Mouse (Mus musculus): ENCODE data around the gene 2310011J03Rik. TPM values are rescaled to one million over a fixed set of nuclear protein-coding genes. Genes with fewer than 3 reads are reported as not detected.

2310011J03Rik gene
- total and polyA plus RNA-seq, 3 experiments = 13.3 to 27.3 (median 14.5) TPM

DNA sequence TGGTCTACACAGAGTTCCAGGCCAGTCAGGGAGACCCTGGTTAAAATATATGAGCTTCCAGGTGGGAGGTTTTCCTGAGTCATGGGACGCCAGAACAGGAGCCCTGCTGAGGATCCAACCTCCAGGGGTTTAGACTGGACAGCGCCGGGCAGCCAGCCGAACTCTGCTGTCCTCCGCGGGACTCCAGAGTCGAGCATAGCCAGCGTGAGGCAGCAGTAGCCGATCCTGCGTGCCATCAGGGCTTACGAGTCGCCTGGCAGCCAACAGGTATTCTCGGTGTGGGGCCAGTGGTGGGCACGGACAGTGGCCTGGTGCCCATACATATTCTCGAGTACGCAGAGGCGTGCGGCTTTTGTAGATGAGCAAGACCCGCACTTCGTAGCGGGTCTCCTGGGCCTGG, 20.7 kb upstream of the 2310011J03Rik start:
- Histone ChIP-seq H3K79me2 (replicated peaks; ENCODE audit: control insufficient read depth, insufficient read depth, low read length) (no peaks in the 10 kb centered on the region), H3K27ac (no peak overlapping the region), H3K9ac (ENCODE audit: low read depth, low read length) (no peak overlapping the region), H3K4me1 (ENCODE audit: control insufficient read depth, insufficient read depth, low read length) (peaks cover 15% of the 10 kb centered on the region), H3K36me3 (ENCODE audit: control insufficient read depth, insufficient read depth, low read length) (peaks cover 3% of the 10 kb centered on the region; the same call in 1 of the 2 replicates), H3K27me3 (ENCODE audit: control insufficient read depth, insufficient read depth, low read length) (peaks cover 6% of the 10 kb centered on the region; the same call in 1 of the 2 replicates), H3K4me3 (no peak overlapping the region)
- TF ChIP-seq CTCF (IDR thresholded peaks at IDR 0.05) = no peak
- TF ChIP-seq POLR2A (IDR thresholded peaks at IDR 0.05; ENCODE audit: insufficient read depth, low read depth, low read length) = no peak
- TF ChIP-seq EP300 (IDR thresholded peaks at IDR 0.05; ENCODE audit: insufficient read depth, low read depth, low read length) = no peak
- no peak for DNase-seq
- intact Hi-C loops (cut with DNase I) = no loop called here
- 64% methylated on average over 21 of the region's 21 CpGs for WGBS

DNA sequence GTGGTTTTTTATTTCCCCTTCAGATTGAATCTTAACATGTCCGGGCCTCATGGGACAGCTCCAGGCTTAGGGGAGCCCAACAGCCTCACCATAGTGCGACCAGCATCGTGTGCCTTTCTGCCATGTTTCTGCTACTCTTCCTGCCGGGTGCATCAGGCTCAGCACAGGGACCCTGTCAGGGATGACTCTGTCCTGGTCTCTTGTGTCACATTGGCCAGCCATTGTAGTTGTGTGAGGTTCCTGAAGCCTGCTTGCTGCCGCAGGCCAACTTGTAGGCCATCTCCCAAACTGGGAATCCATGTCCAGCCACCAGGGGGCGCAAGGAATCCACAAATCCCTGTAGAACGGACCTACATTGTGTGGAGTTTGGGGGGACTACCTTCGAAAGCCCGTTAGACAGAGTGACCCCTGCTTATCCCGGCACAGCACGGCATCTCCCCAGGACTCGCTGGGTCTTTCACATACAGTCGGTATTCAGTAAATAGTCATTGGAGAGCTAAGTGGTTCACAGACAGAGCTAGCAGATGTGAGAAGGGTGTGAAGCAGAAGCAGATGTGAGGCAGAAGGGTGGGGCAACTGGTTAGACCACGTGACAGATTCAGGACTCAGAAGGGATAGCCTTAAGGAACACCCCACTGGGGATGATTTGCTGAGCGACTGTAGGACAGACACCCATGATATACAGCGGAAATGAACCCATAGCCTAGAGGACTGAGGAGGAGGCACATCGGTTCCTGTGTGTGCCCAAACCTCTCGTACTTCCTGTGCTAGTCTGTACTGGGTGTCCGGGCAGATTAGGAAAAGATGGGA, 19.8 kb upstream of the 2310011J03Rik start:
- peak; percentile 84 to 90 for DNase-seq
- peaks cover 3% of the 10 kb centered on the region; the same call in 1 of the 2 replicates for H3K36me3 ChIP-seq (ENCODE audit: control insufficient read depth, insufficient read depth, low read length)
- 20% methylated on average over 19 of the region's 19 CpGs for WGBS
- H3K79me2 ChIP-seq (replicated peaks; ENCODE audit: control insufficient read depth, insufficient read depth, low read length) = no peaks in the 10 kb centered on the region
- peaks cover 6% of the 10 kb centered on the region; the same call in 1 of the 2 replicates for H3K27me3 ChIP-seq (ENCODE audit: control insufficient read depth, insufficient read depth, low read length)
- peak overlapping the region; percentile 8; the same call in 1 of the 2 replicates for H3K4me3 ChIP-seq
- intact Hi-C loops (cut with DNase I) = no loop called here
- TF ChIP-seq POLR2A (IDR thresholded peaks at IDR 0.05; ENCODE audit: insufficient read depth, low read depth, low read length) (0 out of 2 replicates have a peak, but pooled peaks have one; percentile 30), CTCF (IDR thresholded peaks at IDR 0.05) (peak; percentile 98), EP300 (IDR thresholded peaks at IDR 0.05; ENCODE audit: insufficient read depth, low read depth, low read length) (peak; percentile 54; the same call in 1 of the 2 replicates)
- H3K4me1 ChIP-seq (ENCODE audit: control insufficient read depth, insufficient read depth, low read length) = peaks cover 15% of the 10 kb centered on the region
- no peak overlapping the region; the same call in 1 of the 2 replicates for H3K27ac ChIP-seq
- H3K9ac ChIP-seq (ENCODE audit: low read depth, low read length) = no peak overlapping the region

DNA sequence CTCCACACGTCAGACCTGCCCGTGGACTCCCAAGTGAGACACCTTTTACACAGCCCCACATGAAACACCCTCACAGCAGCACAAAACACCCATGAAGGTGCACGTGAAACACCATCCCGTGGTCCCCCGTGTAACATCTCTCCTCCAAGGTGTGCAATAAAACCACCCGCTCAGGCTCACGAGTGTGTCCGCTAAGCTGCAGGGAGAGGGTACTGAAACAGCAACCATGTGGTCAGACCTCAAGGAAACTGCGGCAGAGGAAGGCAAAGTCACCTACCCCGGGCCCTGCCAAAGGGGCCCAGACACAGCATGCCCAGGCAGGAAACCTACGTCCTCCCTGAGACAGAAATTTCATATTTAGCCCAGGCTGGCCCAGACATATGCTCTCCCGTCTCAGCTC, 15.9 kb upstream of the 2310011J03Rik start:
- Histone ChIP-seq H3K36me3 (ENCODE audit: control insufficient read depth, insufficient read depth, low read length) (no peaks in the 10 kb centered on the region), H3K4me3 (no peak overlapping the region), H3K79me2 (replicated peaks; ENCODE audit: control insufficient read depth, insufficient read depth, low read length) (no peaks in the 10 kb centered on the region), H3K27me3 (ENCODE audit: control insufficient read depth, insufficient read depth, low read length) (no peaks in the 10 kb centered on the region), H3K4me1 (ENCODE audit: control insufficient read depth, insufficient read depth, low read length) (peaks cover 6% of the 10 kb centered on the region; the same call in 1 of the 2 replicates), H3K27ac (no peak overlapping the region), H3K9ac (ENCODE audit: low read depth, low read length) (no peak overlapping the region)
- no peak for DNase-seq
- no peak for TF ChIP-seq EP300 (IDR thresholded peaks at IDR 0.05; ENCODE audit: insufficient read depth, low read depth, low read length)
- TF ChIP-seq CTCF (IDR thresholded peaks at IDR 0.05) = no peak
- no peak for TF ChIP-seq POLR2A (IDR thresholded peaks at IDR 0.05; ENCODE audit: insufficient read depth, low read depth, low read length)
- 85% methylated on average over 12 of the region's 12 CpGs for WGBS
- intact Hi-C loops (cut with DNase I) = no loop called here

DNA sequence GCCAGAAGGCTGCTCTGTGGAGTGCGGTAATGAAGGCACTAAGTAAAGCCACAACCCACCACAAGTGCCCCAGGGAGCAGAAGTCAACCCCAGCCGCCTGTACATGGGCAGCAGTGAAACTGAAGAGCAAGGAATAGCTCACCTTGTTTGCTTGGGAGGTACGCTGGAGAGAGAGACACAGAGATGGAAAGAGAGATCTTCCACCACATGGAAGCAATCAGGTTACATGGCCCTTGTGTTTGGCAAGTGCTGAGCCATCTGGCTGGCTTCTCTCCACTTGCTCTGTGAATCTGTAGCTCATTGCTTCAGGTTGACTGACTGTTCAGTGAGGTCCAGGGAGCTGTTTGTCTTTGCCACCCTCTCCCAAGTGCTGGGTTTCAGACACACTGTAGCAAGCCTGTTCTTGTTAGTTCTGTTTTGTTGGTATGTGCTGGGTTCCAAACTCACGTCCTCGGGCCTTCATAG, 12.2 kb upstream of the 2310011J03Rik start:
- 89% methylated on average over 5 of the region's 5 CpGs for WGBS
- Histone ChIP-seq H3K27ac (no peak overlapping the region), H3K27me3 (ENCODE audit: control insufficient read depth, insufficient read depth, low read length) (no peaks in the 10 kb centered on the region), H3K9ac (ENCODE audit: low read depth, low read length) (no peak overlapping the region), H3K79me2 (replicated peaks; ENCODE audit: control insufficient read depth, insufficient read depth, low read length) (no peaks in the 10 kb centered on the region), H3K4me3 (no peak overlapping the region), H3K4me1 (ENCODE audit: control insufficient read depth, insufficient read depth, low read length) (no peaks in the 10 kb centered on the region), H3K36me3 (ENCODE audit: control insufficient read depth, insufficient read depth, low read length) (no peaks in the 10 kb centered on the region)
- intact Hi-C loops (cut with DNase I) = no loop called here
- TF ChIP-seq POLR2A (IDR thresholded peaks at IDR 0.05; ENCODE audit: insufficient read depth, low read depth, low read length) = no peak
- TF ChIP-seq EP300 (IDR thresholded peaks at IDR 0.05; ENCODE audit: insufficient read depth, low read depth, low read length) = no peak
- no peak for TF ChIP-seq CTCF (IDR thresholded peaks at IDR 0.05)
- DNase-seq = no peak

DNA sequence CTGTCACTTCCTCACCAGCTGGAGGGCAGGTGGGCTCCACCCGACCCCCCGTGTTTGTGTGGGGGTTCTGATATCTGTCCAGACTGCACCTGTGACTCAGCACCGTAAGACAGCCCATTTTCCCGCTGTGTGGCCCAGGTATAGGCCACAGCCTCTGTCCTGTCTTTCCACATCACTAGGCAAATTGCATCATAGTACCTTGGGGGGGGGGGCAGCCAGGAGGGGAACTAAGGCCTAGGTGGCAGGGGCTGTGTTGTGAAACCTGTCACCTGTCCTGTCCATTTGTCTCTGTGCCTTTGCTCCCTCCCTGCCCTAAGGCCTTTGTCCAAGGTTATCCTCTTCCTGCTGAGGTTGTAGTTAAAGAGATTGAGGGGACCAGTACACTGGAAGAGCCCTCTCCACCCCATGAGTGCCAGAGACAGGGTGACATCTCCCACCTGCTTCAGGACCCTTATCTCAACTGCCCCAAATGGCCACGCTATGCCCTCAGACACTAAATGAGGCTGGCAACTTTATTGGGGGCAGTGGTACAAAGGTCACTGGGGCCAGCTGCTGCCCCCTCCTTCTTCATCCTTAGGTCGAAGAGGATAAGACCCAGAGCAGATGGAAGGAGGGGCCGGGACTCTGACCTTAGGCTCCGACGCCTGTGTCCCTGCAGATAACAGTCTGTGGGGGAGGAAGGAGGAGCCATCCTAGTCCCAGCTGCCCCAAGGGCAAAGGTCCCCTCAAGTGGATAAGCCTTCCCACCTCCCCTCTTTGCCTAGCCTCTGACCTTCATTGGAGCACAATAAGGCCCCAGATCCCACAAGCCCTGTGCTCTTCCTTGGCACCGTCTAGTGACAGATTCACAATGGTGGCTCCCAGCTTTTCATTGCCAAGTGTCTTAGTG, 11.5 kb upstream of the 2310011J03Rik start:
- no peak for TF ChIP-seq EP300 (IDR thresholded peaks at IDR 0.05; ENCODE audit: insufficient read depth, low read depth, low read length)
- TF ChIP-seq CTCF (IDR thresholded peaks at IDR 0.05) = no peak
- TF ChIP-seq POLR2A (IDR thresholded peaks at IDR 0.05; ENCODE audit: insufficient read depth, low read depth, low read length) = no peak
- H3K9ac ChIP-seq (ENCODE audit: low read depth, low read length) = no peak overlapping the region
- intact Hi-C loops (cut with DNase I) = no loop called here

More for the DNA sequence above, 11.5 kb upstream of the 2310011J03Rik start:
- WGBS = 64% methylated on average over 10 of the region's 10 CpGs
- no peaks in the 10 kb centered on the region for H3K4me1 ChIP-seq (ENCODE audit: control insufficient read depth, insufficient read depth, low read length)
- H3K79me2 ChIP-seq (replicated peaks; ENCODE audit: control insufficient read depth, insufficient read depth, low read length) = no peaks in the 10 kb centered on the region
- H3K36me3 ChIP-seq (ENCODE audit: control insufficient read depth, insufficient read depth, low read length) = no peaks in the 10 kb centered on the region
- DNase-seq = no peak
- no peaks in the 10 kb centered on the region for H3K27me3 ChIP-seq (ENCODE audit: control insufficient read depth, insufficient read depth, low read length)
- H3K27ac ChIP-seq = no peak overlapping the region
- no peak overlapping the region for H3K4me3 ChIP-seq
